Mouse (Mus musculus) gastrocnemius, postnatal 4 days (tissue): ENCODE measurements around the gene Acot12. TPM values are rescaled to one million over a fixed set of nuclear protein-coding genes. Genes with fewer than 3 reads are reported as not detected.
A peak's percentile ranks its signal among the peaks of the same experiment; 100 is the strongest.

ENCODE experiments used
- DNase-seq, 2 experiments: peaks; one replicate each; pipeline ENCODE4 v3.0.0; 2021 to 2022; ENCODE audit warnings: low spot score in 2 of 2, mixed read lengths in 2 of 2
- long read RNA-seq, 2 experiments: library from polyadenylated mRNA; stranded (forward); transcript quantifications; one replicate each; pipeline ENCODE4 v2.0.0; 2021
- total RNA-seq, 2 experiments: library from RNA; stranded (reverse); gene quantifications; 2 replicates each; pipeline ENCODE4 v1.2.3; 2021

The Acot12 gene
- total RNA-seq: under 1 TPM in 1 of 2 experiments, not detected in 1; 0.18 TPM
- long read RNA-seq, experiment 1: 0 reads
- long read RNA-seq, experiment 2: 0 reads

GRCm38 (mm10) chr13:91741280-91742047 is at the start of gene Acot12:
Gene Acot12 (plus strand): TSS chr13:91741512.
- DNase-seq: peak in 1 of 2 experiments; percentile 35

- no peak for DNase-seq
These were observed 47.7 kb upstream of the Acot12 start for GRCm38 (mm10) chr13:91693615-91694014.

DNA sequence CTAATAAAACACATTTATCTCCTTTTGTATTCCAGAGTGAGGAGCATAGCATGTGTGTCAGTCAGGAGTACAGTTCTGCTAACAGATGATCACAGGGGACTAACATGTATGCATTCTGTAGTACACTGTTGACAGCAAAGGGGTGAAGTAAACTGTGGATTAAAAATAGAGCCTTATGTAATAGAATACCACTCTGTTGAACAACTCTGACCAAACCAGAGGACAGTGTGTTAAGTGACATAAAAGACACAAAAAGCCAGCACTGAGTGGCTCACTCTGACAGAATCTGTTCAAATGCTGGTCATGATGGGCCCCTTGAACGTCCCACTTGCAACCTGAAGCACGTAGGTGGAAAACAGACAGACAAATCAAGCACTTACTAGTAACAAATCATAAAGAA is 45.9 kb upstream of the Acot12 start:
- DNase-seq: no peak

GRCm38 (mm10) chr13:91696109-91696645 is 45.1 kb upstream of the Acot12 start:
- DNase-seq: no peak

DNA sequence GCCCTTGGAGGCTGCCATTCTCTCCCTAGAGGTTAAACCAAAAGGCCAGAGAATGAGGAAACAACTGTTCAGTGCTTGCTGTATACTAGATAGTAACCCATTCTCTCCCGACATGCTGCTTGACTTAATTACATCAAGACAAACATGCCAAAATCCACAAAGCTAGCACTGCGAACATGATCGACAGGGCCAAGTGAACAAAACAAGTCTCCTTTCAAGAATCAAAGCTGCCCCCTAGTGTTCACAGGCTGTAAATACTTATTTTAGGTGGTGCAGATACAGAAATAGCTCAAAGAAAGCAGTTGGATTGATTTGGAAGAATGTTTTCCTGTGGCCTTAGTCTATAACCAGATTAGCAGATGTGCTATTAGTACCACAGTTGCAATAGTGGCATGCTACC is 44.3 kb upstream of the Acot12 start:
- peak in 1 of 2 experiments; percentile 30 for DNase-seq

- DNase-seq: no peak
These were observed 39.0 kb upstream of the Acot12 start for GRCm38 (mm10) chr13:91702337-91702736.

DNA sequence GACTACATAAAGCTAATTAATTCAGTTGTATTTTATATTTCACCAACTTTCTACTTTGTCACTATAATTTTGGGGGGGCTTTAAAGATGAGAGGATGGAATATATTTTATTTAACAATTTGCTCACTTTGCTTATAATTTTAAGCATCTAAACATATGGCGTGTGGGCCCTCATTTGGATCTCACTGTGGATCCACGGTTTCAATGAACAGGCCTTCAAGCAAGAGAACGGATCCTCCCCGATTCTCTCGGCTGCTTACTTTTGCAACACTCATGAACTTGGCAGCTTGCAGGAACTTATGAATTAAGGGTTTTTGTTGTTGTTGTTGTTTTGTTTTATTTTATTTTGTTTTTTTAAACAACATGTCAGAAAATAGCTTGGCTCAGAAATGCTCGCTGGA is 21.8 kb upstream of the Acot12 start:
- DNase-seq: no peak

DNA sequence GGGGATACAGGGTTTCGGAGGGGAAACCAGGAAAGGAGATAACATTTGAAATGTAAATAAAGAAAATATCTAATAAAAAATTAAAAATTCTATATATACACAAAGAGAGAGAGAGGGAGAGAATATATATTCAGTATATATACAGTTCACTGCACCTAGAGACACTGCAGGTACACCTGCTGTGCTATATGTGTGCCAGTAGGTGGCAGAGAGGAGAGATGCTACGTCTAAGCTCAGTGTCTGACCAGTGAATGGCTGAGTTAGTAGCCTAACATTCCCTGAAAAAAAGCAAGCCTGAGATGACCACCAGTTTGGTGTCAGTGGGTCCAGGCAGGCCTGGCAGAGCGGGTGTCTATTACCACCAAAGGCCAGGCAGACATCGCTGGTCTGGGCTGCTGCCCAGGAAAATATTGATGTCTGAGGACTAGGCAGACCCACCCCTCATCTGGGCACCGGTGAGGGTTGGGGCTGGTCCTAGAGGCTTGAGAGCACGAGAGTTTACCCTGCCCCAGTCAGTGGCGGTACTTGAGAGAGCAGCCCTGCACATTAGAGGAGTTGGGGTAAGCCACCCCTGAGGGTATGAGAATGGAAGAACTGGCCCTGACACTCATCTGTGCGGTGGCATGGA is 18.1 kb upstream of the Acot12 start:
- DNase-seq: no peak

GRCm38 (mm10) chr13:91723736-91724119 is 17.6 kb upstream of the Acot12 start:
- DNase-seq: no peak

DNA sequence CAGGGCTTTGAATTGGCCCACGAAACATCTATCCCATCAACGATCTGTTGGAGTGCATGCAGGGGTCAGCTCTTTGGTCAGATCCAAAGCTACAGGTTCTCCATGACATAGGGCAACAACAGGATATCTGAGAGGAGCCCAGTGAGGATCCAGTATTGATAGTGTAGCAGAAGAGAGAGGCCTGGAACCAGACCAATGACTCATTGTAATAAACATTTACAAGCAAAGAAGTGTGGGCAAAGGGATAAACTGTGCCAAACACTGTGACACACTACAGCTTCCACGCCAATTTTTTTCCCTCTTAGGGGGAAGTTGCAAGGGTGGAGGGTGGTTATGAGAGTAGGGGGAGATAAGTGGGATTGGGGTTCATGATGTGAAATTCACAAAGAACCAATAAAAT is 17.1 kb upstream of the Acot12 start:
- DNase-seq: no peak

DNA sequence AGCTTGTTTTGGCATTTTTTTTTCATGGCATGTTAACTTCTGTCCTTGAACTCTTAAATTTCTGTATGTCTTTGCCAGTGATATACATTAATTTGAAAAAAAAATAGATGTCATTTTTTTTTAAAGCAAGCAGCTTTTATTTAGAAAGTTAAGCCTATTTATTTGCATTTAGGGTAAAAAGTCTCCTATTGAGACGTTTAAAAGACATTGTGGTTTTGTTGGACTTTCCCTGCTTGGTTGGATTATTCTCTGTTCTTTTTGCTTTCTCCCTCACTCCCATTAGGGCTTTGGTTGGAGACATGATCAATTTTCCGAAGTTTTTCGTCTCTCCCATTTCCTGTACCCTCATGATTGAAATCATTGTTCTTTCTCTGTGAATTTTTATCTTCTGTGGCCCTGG is 16.2 kb upstream of the Acot12 start:
- no peak for DNase-seq

DNA sequence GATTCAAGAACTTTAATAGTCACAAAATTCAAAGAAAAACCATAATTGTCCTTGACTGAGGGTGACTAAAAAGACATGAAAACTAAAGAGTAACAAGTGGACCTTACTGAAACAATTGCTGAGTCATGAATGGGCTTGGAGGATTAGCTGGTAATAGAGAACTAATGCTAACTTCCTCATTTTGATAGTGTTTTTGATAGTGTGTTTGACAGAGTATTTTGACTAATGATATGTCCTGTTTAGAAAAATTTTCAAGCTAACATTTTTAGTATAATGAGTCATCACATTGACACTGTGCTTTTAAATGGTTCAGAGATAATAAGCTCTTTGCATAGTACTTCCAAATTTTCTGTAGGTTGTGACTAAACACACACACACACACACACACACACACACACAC is 13.4 kb upstream of the Acot12 start:
- no peak for DNase-seq

DNA sequence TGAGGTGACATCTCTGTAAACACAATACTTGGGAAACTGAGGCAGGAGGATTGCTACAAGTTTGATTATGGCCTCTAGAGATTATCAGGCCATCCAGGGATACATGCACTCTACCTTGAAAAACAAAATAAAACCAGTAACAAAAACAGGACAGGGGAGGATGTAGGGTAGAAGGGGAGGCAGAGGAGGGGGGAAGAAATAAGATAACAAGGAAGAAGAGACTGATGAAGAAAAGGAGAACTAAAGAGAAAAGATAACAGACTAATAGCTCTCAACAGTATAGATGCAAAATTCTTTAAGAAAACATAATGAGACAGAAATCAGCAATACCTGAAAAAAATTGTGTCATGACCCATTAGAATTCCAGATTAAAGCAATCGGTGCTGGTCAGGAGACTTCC is 4.1 kb upstream of the Acot12 start:
- DNase-seq: no peak

GRCm38 (mm10) chr13:91740851-91741250 is 461 bp upstream of the Acot12 start:
- no peak for DNase-seq

- no peak for DNase-seq
These were observed 1.9 kb downstream of the Acot12 start for GRCm38 (mm10) chr13:91743180-91743579.

DNA sequence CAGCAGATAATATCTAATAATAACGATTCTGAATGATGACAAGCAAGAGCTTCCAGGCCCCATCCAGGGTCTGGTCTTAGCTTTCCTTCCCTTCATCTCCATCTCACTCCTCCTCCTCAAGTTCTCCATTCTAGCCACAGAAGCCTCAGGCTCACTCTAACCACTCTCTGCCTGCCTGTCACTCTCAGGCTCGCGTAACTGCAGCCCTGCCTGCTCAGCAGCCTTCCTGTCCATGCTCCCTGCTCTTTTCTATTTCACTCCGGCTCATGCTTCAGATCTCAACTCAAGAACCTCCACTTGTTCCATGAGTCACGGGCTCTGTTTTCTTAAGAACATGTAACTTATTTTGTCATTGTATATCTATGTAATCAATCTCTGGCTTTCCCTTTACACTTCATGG is 5.2 kb downstream of the Acot12 start:
- no peak for DNase-seq

- no peak for DNase-seq
These were observed 7.1 kb downstream of the Acot12 start for GRCm38 (mm10) chr13:91748401-91748800.

DNA sequence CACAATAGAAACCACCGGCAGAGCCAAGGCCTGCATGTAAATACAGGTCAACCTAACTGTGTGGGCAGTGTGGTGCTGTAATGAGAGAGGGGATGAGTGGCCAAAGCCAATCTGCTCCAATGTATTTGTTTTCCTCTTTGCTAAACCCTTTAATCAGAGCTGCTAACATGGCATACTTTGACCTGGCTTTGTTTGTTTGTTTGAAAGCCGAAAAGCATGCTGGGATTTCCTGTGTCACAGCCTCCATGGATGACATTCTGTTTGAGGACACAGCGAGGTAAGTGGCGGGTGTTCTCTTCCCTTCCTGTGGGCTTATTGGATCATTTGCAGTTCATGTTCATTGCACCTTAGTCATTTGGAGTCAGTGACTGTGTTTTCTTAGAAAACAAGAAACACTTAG is 8.7 kb downstream of the Acot12 start:
- no peak for DNase-seq

- no peak for DNase-seq
These were observed 12.4 kb downstream of the Acot12 start for GRCm38 (mm10) chr13:91753724-91754123.

- DNase-seq: no peak
These were observed 13.4 kb downstream of the Acot12 start for GRCm38 (mm10) chr13:91754762-91755161.

GRCm38 (mm10) chr13:91756230-91756629 is 14.9 kb downstream of the Acot12 start:
- no peak for DNase-seq

- DNase-seq: no peak
These were observed 17.2 kb downstream of the Acot12 start for GRCm38 (mm10) chr13:91758316-91759048.
